Mouse (Mus musculus): ENCODE measurements around the gene Cul9. TPM values are rescaled to one million over a fixed set of nuclear protein-coding genes. Genes with fewer than 3 reads are reported as not detected.

The Cul9 gene
- total RNA-seq, 2 experiments from 2014 or later, result 61.8 to 66.4 TPM

- peak in 1 of 2 experiments; percentile 12 for DNase-seq (ENCODE audit: low spot score in 2 of 2)
Measured at GRCm38 (mm10) chr17:46553926-46554325, 7.7 kb upstream of the Cul9 start.

- DNase-seq (ENCODE audit: low spot score in 2 of 2), result no peak
Measured at GRCm38 (mm10) chr17:46553469-46553868, 7.3 kb upstream of the Cul9 start.

- peak; percentile 92 to 96 for DNase-seq (ENCODE audit: low spot score in 2 of 2)
Measured at GRCm38 (mm10) chr17:46552841-46553423, 6.7 kb upstream of the Cul9 start.

GRCm38 (mm10) chr17:46552151-46552550, 6.0 kb upstream of the Cul9 start:
- DNase-seq (ENCODE audit: low spot score in 2 of 2), result no peak

GRCm38 (mm10) chr17:46551369-46551768, 5.2 kb upstream of the Cul9 start:
- no peak for DNase-seq (ENCODE audit: low spot score in 2 of 2)

GRCm38 (mm10) chr17:46550904-46551303, 4.7 kb upstream of the Cul9 start:
- no peak for DNase-seq (ENCODE audit: low spot score in 2 of 2)

- no peak for DNase-seq (ENCODE audit: low spot score in 2 of 2)
Measured at GRCm38 (mm10) chr17:46549642-46550041, 3.5 kb upstream of the Cul9 start.

GRCm38 (mm10) chr17:46549193-46549592, 3.0 kb upstream of the Cul9 start:
- DNase-seq (ENCODE audit: low spot score in 2 of 2), result peak in 1 of 2 experiments; percentile 57

- DNase-seq (ENCODE audit: low spot score in 2 of 2), result no peak
Measured at GRCm38 (mm10) chr17:46548741-46549140, 2.6 kb upstream of the Cul9 start.

GRCm38 (mm10) chr17:46547923-46548322, 1.7 kb upstream of the Cul9 start:
- no peak for DNase-seq (ENCODE audit: low spot score in 2 of 2)

- no peak for DNase-seq (ENCODE audit: low spot score in 2 of 2)
Measured at GRCm38 (mm10) chr17:46546995-46547394, 807 bp upstream of the Cul9 start.

GRCm38 (mm10) chr17:46546591-46546990, 403 bp upstream of the Cul9 start:
- no peak for DNase-seq (ENCODE audit: low spot score in 2 of 2)

- peak; percentile 10 to 55 for DNase-seq (ENCODE audit: low spot score in 2 of 2)
Measured at GRCm38 (mm10) chr17:46543661-46544060, 2.5 kb downstream of the Cul9 start.

- DNase-seq (ENCODE audit: low spot score in 2 of 2), result peak; percentile 30 to 66
Measured at GRCm38 (mm10) chr17:46525579-46526307, 20.4 kb downstream of the Cul9 start.

- DNase-seq (ENCODE audit: low spot score in 2 of 2), result no peak
Measured at GRCm38 (mm10) chr17:46525065-46525464, 21.1 kb downstream of the Cul9 start.

- DNase-seq (ENCODE audit: low spot score in 2 of 2), result no peak
Measured at GRCm38 (mm10) chr17:46521963-46522668, 24.1 kb downstream of the Cul9 start.

- no peak for DNase-seq (ENCODE audit: low spot score in 2 of 2)
Measured at GRCm38 (mm10) chr17:46521174-46521573, 25.0 kb downstream of the Cul9 start.

GRCm38 (mm10) chr17:46520385-46520979, 25.7 kb downstream of the Cul9 start:
- no peak for DNase-seq (ENCODE audit: low spot score in 2 of 2)

- DNase-seq (ENCODE audit: low spot score in 2 of 2), result no peak
Measured at GRCm38 (mm10) chr17:46519971-46520370, 26.2 kb downstream of the Cul9 start.

GRCm38 (mm10) chr17:46513329-46513728, 32.9 kb downstream of the Cul9 start:
- no peak for DNase-seq (ENCODE audit: low spot score in 2 of 2)

- no peak for DNase-seq (ENCODE audit: low spot score in 2 of 2)
Measured at GRCm38 (mm10) chr17:46511059-46511710, 35.0 kb downstream of the Cul9 start.

Data from layer of hippocampus, adult 18-20 months (tissue).